Mouse (Mus musculus) retina, postnatal 1 day (tissue): Measurements from ENCODE around the gene D8Ertd738e.

Source experiments
- DNase-seq: peaks from one replicate; pipeline ENCODE4 v3.0.0-alpha.2; 2012

The D8Ertd738e gene

GRCm38 (mm10) chr8:84249257-84250170, at the start of gene D8Ertd738e:
Gene D8Ertd738e, minus strand, starts transcription at chr8:84249719.
- peak; percentile 97 for DNase-seq

DNA sequence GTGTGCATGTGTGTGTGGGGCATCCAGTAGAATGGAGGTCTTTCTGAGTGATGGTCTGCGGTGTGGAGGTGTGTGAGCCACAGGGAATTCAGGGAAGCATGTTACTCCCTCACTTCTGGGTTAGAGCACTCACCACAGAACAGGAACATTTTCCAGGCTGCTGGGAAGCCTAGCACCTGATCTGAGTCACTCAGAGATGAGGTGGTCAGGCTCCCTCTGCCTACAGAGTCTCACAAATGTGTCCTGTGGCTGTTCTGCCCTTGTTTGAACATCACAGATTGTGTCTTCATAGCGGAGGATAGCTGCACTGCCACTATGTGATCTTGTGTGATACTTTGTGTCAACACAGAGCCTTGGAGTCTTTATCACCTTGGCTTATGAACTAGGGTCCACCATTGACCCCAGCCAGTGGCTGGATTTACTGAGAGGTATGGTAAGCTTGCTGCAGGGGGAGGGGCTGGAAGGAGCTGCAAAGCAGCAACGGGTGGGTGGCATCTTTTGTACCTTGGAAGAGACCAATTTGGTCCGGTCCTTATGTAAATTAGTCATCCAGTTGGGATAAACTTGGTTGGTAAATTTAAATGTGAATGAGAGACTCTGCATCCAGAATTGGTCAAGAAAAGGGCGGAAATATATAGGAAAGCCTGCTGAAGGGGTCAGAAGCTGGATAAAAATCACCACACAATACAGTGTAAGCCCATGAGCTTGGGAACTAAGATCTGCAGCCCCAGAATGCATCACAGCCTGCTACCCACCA, 47.7 kb upstream of the D8Ertd738e start:
- DNase-seq, result no peak

- DNase-seq, result peak; percentile 73
Measured at GRCm38 (mm10) chr8:84291688-84292087, 42.2 kb upstream of the D8Ertd738e start.

GRCm38 (mm10) chr8:84291086-84291485, 41.6 kb upstream of the D8Ertd738e start:
- no peak for DNase-seq

DNA sequence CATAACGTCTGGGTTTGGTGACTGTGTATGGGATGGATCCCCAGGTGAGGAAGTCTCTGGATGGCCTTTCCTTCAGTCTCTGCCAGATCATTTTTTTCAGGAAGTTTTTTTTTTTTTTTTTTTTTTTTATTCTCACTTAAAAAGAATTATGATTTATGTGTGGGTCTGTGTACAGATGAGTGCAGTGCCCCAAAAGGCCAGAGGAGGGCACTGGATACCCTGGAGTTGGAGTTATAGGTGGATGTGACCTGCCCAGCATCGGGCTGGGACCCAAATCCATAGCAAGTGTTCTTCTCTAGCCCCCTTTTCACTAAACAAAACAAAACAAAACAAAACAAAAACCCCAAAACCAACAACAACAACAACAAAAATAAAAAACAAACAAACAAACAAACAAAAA, 39.4 kb upstream of the D8Ertd738e start:
- DNase-seq, result peak; percentile 21

DNA sequence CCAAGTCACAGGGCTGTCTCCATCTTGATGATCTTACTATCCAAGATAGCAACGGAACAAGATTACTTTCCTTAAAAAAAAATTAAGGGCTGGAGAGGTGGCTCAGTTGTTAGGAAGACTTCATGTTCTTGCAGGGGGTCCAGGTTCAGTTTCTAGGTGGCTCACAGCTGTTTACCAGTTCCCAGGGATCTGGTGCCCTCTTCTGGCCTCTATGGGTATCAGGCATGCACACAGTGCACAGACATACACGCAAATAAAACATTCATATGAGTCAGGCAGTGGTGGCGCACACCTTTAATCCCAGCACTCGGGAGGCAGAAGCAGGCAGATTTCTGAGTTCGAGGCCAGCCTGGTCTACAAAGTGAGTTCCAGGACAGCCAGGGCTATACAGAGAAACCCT, 36.1 kb upstream of the D8Ertd738e start:
- peak; percentile 58 for DNase-seq

DNA sequence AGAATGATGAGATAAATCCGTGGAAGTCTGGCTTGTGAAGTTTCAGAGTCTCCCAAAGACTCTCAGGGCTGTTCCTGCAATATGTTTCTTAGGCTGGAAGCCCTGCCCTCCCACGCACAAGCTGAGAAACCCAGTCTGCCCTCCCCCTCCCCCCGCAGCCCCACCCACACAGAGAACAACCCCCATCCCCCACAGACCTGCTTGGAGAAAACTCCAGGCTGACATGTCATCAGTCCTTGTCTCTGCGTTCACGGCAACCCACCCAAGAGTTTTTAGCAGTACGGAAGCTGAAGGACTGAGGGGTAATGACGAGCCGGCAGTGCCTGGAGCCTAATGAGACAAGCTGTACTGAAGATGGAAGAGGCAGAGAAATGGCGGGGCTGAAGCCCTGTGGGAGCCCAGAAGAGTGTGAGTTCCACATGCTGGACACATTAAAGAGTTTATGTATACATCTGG, 35.1 kb upstream of the D8Ertd738e start:
- peak; percentile 5 for DNase-seq

GRCm38 (mm10) chr8:84280777-84281176, 31.3 kb upstream of the D8Ertd738e start:
- no peak for DNase-seq

DNA sequence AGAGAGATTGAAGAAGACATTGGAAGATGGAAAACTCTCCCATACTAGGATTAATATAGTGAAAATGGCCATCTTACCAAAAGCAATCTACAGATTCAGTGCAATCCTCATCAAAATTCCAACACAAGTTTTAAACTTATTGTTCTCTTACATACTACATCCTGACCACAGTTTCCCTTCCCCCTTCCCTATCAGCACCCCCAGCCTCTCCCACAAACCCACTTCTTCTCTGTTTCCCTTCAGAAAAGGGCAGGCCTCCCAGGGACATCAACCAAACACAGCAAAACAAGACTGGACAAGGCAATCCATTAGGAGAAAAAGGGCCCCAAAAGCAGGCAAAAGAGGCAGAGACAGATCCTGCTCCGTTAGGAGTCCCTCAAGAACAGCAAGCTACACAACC, 26.9 kb upstream of the D8Ertd738e start:
- no peak for DNase-seq

DNA sequence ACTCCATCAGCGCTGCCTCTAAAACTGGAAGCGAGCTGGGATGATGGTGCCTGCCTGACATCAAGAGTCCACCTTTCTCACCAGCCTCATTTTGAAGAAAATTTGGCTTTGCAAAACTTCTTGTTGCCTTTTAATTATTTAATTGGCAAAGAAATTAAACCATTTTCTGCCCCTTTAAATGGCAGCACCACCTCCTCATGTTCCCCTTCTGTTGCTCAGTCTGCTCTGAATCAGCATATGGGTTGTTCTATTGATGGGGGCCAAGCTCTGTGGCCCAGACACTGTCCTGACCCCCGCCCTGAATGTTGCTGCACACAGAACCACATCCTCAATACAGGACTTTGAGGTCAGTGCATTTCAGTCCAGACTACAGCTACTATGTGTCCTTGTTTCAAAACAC, 24.4 kb upstream of the D8Ertd738e start:
- no peak for DNase-seq

- DNase-seq, result no peak
Measured at GRCm38 (mm10) chr8:84272302-84272701, 22.8 kb upstream of the D8Ertd738e start.

- DNase-seq, result peak; percentile 100
Measured at GRCm38 (mm10) chr8:84269950-84270773, 20.6 kb upstream of the D8Ertd738e start, which contains the start of gene Ccdc130. Gene Ccdc130, minus strand, starts transcription at chr8:84270380.

DNA sequence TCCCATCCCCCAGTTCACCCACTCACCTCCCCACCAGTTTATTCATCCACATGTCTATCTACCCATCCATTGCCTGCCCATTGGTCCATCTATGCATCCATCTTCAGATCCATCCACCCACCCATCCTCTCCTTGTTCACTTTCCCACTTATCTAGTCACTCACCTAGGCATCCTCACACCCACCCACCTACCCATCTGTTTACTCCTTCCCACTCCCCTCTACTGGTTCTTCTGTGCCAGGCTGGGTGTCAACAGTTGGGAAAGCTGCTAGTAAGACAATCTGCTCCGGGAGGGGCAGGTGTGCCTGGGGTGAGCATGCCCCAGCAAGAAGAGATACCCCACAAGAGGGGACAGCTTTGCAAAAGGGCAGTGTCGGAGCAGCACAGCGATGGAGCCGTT, 11.6 kb upstream of the D8Ertd738e start:
- no peak for DNase-seq

DNA sequence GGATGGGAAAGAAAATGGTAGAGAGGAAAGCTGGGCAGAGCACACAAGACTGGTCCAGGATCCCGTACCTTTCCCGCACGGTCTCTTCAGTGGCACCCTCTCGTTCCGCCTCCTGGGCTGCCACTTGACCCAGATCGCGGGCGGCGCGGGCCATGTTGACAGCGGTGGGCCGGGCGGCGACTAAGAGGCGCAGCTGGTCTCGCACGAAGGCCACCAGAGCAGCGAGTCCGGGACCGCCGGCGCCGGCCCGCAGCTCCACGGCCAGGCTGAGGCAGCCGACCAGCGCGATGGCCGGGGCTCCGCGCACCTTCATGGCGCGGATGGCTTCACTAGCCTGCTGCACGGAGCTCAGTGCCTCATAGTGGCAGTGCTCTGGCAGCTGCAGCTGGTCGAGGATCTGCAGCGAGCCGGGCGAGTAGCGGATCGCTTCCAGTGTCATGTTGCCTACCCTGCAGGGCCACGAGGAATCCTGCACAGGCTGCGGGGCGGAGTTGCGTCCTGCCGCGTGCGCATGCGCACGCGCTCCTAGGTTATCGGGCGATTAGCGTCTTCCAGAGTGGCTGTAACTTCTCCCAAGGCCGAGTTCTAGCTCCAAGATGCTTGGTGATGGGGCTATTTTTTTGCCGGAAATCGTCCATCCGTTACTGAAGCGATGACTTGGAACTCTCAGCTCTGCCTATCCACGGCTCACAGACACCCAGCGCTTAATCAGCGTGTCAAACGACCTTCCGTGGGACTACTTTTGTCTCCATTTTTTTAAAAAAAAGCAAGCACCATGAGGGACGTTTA, 7.5 kb upstream of the D8Ertd738e start, which contains the start of gene Mri1:
Gene Mri1 (minus strand): TSS at position 505 of the 789 bp plus-strand sequence.
- DNase-seq, result peak; percentile 94

- peak; percentile 60 for DNase-seq
Measured at GRCm38 (mm10) chr8:84256458-84256821, 6.9 kb upstream of the D8Ertd738e start.

DNA sequence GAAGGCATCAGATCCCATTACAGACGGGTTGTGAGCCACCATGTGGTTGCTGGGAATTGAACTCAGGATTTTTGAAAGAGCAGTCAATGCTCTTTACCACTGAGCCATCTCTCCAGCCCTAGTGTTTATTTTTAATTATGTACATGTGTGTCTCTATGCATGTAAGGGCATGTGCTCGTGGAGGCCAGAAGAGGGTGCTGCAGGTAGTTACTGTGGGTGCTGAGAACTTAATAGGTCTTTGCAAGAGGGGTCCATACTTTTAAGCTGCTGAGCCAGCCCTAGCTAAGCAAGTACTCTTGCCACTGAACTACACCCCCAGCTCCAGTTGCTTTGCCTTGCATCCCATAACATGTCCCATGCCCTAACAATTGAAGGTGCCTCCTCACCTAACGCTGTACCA, 6.3 kb upstream of the D8Ertd738e start:
- peak; percentile 11 for DNase-seq

DNA sequence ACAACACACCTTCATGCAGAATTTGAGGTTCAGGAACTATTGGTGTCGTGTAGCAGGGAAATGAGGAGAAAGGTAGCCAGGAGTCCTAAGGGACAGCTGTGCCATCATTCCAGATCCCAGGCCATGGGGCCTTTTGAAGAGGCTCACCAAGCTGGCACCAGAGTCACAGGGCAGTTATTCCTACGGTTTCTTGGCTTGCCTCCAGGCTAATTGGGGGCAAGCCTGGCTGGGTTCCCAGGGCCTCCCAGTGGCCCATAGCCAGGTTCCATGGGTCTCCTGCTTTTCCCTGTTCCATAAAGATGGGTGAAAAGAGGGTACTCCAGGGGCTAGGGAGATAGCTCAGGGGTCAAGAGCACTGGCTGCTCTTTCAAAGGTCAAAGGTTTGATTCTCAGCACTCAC, 7.7 kb downstream of the D8Ertd738e start:
- DNase-seq, result peak; percentile 41

DNA sequence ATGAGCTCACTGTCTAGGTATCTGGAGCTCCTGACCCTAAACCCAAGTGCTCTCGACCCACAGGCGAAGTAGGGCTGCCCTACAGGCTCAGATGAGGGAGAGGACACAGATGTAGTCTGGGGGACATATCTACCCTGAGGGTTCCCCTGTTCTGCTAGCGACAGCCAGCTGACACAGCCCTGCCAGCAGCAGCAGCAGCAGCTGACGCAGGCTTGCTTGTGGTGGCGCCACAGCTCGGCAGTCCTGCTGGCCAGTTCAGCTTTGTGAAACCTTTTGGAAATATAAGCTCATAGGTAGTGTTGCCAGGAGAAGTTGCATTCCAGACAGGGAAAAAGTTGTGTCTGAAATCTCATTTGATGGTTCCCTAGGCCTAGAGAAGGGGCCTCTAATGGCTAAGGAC, 8.4 kb downstream of the D8Ertd738e start:
- DNase-seq, result no peak

DNA sequence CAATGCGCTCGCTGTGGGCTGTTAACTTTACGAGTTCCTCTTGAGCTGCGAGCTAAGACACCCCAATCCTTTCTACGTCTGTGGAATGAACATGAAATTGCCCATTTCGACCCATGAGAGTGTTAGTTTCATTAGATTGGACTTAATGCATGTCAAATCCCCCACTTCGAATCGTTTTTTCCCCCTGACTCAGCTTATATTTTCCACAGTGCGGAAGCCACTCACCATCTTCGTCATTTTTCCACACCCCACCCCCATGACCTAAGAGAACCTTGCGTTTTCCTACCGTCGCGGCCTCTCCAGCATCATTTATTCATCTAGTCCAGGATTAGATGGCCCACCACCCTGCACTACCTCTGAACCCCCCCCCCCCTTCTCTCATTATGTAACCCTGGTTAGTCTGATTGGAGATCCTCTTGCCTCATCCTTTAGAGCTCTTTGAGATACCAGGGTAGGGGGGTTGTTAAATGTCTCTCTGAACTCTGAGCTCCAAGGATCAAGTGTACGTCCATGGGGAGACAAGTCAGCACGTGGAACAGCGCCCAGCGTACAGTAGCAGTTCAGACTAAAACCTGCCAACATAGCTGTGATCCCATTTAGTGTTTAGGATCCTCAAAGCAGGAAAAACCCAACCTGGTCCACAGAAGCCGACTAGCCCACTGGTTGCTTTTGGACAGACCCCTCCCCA, 11.8 kb downstream of the D8Ertd738e start:
- no peak for DNase-seq

- peak; percentile 100 for DNase-seq
Measured at GRCm38 (mm10) chr8:84236998-84237473, 12.5 kb downstream of the D8Ertd738e start, which contains the start of gene Zswim4. Gene Zswim4, minus strand, starts transcription at chr8:84237055.

DNA sequence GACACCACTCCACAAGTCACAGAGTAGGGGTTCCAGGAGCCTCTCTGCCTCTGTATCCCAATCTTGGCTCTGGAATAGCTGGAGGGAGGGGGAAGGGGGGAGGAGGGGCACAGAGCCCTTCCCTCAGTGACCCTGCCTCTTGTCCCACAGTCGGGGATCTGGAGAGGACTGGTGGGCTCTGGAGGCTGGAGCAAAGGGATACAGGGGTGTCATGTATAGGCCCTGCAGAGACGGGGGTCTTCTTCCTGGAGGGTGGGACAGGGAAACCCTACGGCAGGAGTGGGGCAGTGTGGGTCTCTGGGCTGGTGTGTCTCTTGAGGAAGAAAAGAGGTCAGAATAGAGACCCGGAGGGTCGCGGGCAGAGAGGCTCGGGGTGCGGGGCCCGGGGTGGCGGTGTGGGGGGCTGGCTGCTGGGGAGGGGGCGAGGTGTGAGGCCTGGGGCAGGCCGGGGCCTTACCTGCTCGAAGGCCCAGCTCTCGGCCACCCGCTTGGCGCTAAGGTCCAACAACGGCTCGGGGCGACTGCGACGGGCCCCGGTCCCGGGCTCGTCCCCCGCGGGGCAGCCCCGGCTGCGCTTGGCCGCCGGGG, 13.0 kb downstream of the D8Ertd738e start:
- peak; percentile 24 for DNase-seq
